Mouse (Mus musculus) embryonic facial prominence, embryonic 13.5 days (tissue): ENCODE measurements around the gene Tfrc. TPM values are rescaled to one million over a fixed set of nuclear protein-coding genes. Genes with fewer than 3 reads are reported as not detected.
A peak's percentile ranks its signal among the peaks of the same experiment; 100 is the strongest.

ENCODE experiments used
- ATAC-seq: fragments of 200-750 bp; cut with Nextera tagmentation; 2 replicates; pipeline ENCODE4 v1.8.0; 2017; ENCODE audit warnings: low read depth; ENCODE audit not compliant: insufficient number of reproducible peaks, insufficient read depth, low FRiP score, low TSS enrichment
- H3K27ac ChIP-seq: fragments of 300-500 bp; sonication (generic); 2 replicates; pipeline ENCODE4 v1.5.1; 2015; ENCODE audit warnings: moderate library complexity, mild to moderate bottlenecking, inconsistent platforms
- H3K27me3 ChIP-seq: fragments of 300-500 bp; sonication (generic); 2 replicates; pipeline ENCODE4 v1.6.1; 2015; ENCODE audit warnings: mild to moderate bottlenecking, inconsistent platforms
- H3K36me3 ChIP-seq: fragments of 300-500 bp; sonication (generic); 2 replicates; pipeline ENCODE4 v1.6.1; 2015; ENCODE audit warnings: mild to moderate bottlenecking, inconsistent platforms
- H3K4me1 ChIP-seq: fragments of 300-500 bp; sonication (generic); 2 replicates; pipeline ENCODE4 v1.6.1; 2015; ENCODE audit warnings: inconsistent platforms
- H3K4me2 ChIP-seq: fragments of 300-500 bp; sonication (generic); 2 replicates; pipeline ENCODE4 v1.6.1; 2015; ENCODE audit warnings: moderate library complexity, mild to moderate bottlenecking, inconsistent platforms
- H3K4me3 ChIP-seq: fragments of 300-500 bp; sonication (generic); 2 replicates; pipeline ENCODE4 v1.5.1; 2015; ENCODE audit warnings: mild to moderate bottlenecking, inconsistent platforms
- H3K9ac ChIP-seq: fragments of 300-500 bp; sonication (generic); 2 replicates; pipeline ENCODE4 v1.6.1; 2015; ENCODE audit warnings: mild to moderate bottlenecking, inconsistent platforms
- H3K9me3 ChIP-seq: fragments of 300-500 bp; sonication (generic); 2 replicates; pipeline ENCODE4 v1.6.1; 2016; ENCODE audit warnings: inconsistent platforms
- WGBS: fragments of 180-500 bp; shearing (Covaris S2); methylation state at CpG from one replicate; pipeline ENCODE4 v1.1.7; 2015; ENCODE audit warnings: mixed read lengths; 5-methylcytosine and 5-hydroxymethylcytosine counted together
- polyA plus RNA-seq: library from polyadenylated mRNA; unstranded; fragments of >200 nt; fragmentation: Nextera tagmentation; extraction: Ambion mirVana; gene quantifications from 2 replicates; pipeline ENCODE4 v1.2.1, GENCODE M21; 2015

Gene Tfrc
- 20.8 and 21.4 TPM in 2 replicates for polyA plus RNA-seq

DNA sequence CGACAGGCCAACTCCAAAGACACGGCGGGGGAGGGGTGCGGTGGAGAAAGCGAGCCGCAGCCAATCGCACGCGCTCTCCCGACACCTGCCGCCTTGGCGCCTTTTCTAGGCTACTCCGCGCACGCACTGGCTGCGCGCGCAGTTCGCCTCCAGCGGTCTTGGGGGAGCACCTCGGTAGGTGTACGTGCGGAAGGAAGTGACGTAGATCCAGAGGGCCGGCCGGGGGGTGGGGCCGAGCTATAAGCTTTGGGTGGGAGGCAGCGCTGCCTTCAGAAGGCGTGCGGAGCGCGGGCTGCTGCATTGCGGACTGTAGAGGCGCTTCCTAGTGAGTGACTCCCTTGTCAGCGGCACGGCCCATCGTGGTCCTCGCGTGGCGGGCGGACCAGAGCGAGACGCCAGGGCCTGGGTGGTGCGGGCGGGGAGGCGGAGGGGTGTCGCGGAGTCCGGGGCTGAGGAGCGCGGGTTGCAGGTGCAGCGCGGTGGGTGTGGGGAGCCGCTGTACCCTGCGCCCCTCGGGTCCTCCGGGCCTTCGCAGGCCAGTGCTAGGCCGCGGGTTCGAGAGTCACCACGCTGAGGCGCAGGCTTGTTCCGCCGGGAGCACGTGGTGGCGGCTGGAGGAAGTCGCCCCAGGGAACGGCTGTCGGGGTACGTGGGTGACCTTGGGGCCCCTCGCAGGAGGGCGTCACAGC is at the start of gene Tfrc:
Gene Tfrc, plus strand, starts transcription at position 209 of the 689 bp plus-strand sequence.
- peak within 1 kb of the TSS; percentile 89 for H3K4me2 ChIP-seq
- peak; percentile 97 for ATAC-seq
- 1% methylated on average over 73 of the region's 73 CpGs for WGBS
- H3K27me3 ChIP-seq: no peaks in the 10 kb centered on the region
- H3K4me1 ChIP-seq: no peaks in the 10 kb centered on the region
- H3K4me3 ChIP-seq: peak within 1 kb of the TSS; percentile 78
- H3K9ac ChIP-seq: peak within 1 kb of the TSS; percentile 79
- H3K27ac ChIP-seq: peak within 1 kb of the TSS; percentile 88
- no peaks in the 10 kb centered on the region for H3K9me3 ChIP-seq
- no peaks in the 10 kb centered on the region for H3K36me3 ChIP-seq

DNA sequence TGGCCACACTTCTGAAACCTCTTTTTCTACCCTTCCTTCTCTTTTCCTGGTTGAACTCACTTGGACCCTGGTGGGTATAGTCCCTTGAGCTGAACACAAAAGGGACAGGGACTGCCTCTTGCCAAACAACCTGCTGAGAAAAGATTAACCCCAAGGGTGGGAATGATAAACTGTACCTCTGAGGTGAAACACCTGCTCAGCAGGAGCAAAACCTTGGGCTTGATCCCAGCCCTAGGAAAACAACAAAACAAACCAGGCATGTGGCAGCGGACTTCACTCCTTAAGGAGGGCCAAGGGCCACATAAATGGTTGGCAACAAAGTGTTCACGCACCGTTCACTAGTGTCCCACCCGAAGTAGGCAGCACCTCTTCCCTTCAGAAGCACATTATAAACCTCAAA is 49.2 kb upstream of the Tfrc start:
- ATAC-seq: no peak
- Histone ChIP-seq H3K36me3 (no peaks in the 10 kb centered on the region), H3K9me3 (no peaks in the 10 kb centered on the region), H3K27me3 (no peaks in the 10 kb centered on the region), H3K4me2 (no peak overlapping the region), H3K4me3 (no peak overlapping the region), H3K4me1 (no peaks in the 10 kb centered on the region), H3K9ac (no peak overlapping the region), H3K27ac (no peak overlapping the region)
- 80% methylated on average over 4 of the region's 4 CpGs for WGBS

DNA sequence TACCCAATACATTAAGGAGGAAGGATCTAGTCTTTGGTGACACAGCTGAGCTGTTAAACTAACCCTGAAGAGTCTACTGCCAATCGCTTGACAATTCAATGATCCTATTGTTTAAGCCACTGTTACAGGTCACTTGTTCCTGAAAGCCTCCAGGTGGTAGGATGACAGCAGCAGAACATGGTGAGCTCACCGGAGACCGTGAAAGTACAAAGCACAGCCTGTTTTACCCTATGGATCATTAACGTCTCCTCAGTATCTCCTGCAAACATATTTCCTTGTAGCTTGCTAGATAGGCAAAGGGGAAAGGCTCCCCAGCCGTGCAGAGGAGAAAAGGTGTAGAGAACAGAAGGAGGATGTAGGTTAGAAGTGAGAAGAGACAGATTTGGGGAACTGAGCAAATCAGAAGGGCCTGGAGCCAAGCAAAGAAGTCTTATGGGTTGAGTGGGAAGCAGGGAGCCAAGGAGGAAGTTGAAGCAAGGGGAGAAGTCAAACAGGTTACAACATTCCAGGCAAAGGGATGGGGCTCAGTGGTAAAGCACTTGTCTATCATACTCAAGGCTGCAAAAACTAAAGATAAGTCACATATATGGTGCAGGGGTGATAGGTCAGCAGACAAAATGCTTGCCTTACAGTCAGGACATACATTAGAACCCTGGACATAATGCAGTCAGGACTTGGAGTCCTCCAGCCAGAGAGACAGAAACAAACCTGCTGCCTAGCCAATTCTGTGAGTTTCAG is 45.5 kb upstream of the Tfrc start:
- 76% methylated on average over 5 of the region's 5 CpGs for WGBS
- Histone ChIP-seq H3K9me3 (no peaks in the 10 kb centered on the region), H3K27ac (no peak overlapping the region), H3K36me3 (no peaks in the 10 kb centered on the region), H3K9ac (no peak overlapping the region), H3K4me3 (no peak overlapping the region), H3K27me3 (no peaks in the 10 kb centered on the region), H3K4me2 (no peak overlapping the region), H3K4me1 (no peaks in the 10 kb centered on the region)
- ATAC-seq: no peak

DNA sequence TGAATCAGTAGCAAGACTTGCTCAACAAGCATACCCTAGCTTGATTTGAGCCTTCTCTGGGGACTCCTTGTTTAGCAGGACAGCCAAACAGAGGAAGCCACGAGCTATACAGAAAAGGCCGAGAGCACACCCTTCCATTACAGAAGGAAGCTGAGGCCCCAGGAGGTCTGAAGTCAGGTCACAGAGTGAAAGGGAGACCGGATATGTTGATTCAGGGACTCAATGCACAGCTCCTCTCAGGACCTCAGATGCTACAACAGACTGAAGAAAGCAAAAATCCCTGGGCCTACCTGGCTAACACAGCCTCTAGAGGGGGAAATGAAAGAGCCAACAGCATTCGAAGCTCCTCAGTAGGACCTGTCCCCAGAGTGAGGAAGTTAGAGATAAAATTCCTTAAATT is 41.4 kb upstream of the Tfrc start:
- ATAC-seq: no peak

DNA sequence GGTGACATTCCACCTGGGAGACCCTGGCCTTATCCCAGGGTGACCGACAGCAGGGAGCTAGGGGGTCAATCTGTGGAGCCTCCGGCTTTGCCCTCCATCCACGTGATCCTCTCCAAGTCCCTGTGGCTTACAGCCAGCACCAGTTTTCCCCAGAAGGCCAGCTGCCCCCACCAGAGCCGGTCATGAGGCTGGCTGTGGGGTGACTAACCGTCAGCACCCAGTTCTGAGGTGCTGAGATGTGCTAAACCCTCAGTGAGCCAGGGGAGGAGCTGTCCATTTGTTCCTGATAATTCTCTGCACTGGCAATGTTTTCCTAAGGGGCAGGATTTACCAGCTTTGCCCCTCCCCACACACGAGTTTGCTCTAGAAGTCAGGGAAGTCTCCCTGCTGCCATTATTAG is 40.3 kb upstream of the Tfrc start:
- no peak overlapping the region for H3K4me3 ChIP-seq
- ATAC-seq: no peak

More for the DNA sequence above, 41.4 kb upstream of the Tfrc start:
- Histone ChIP-seq H3K4me2 (no peak overlapping the region), H3K9me3 (no peaks in the 10 kb centered on the region), H3K9ac (no peak overlapping the region), H3K36me3 (no peaks in the 10 kb centered on the region), H3K4me3 (no peak overlapping the region), H3K27me3 (no peaks in the 10 kb centered on the region), H3K4me1 (no peaks in the 10 kb centered on the region), H3K27ac (no peak overlapping the region)
- 69% methylated on average over 4 of the region's 4 CpGs for WGBS

DNA sequence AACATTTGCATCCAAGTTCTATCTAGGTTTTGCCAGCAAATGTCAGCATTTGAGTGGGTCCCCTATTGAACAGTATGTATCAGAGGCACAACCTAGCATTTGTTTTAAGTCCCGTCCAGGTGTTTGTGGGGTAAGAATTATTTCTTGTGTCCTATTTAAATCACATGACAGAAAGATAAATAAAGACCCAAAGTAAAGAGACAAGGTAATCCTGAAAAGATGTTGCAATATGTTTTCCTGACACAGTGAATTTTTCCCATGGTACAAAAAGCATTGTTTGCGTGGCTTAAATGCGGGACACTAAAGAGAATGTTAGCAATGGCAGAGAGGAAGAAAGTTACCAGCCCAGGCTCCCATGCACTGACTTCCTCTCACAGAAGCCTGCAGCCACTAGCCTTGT is 38.7 kb upstream of the Tfrc start:
- H3K9me3 ChIP-seq: no peaks in the 10 kb centered on the region
- H3K4me1 ChIP-seq: no peaks in the 10 kb centered on the region
- H3K4me2 ChIP-seq: no peak overlapping the region
- no peak overlapping the region for H3K27ac ChIP-seq
- H3K4me3 ChIP-seq: no peak overlapping the region
- H3K27me3 ChIP-seq: no peaks in the 10 kb centered on the region
- H3K36me3 ChIP-seq: no peaks in the 10 kb centered on the region
- no peak overlapping the region for H3K9ac ChIP-seq
- 84% methylated on average over 3 of the region's 3 CpGs for WGBS
- ATAC-seq: no peak

More for the DNA sequence above, 40.3 kb upstream of the Tfrc start:
- Histone ChIP-seq H3K27ac (no peak overlapping the region), H3K9ac (no peak overlapping the region), H3K4me2 (no peak overlapping the region), H3K27me3 (no peaks in the 10 kb centered on the region), H3K4me1 (no peaks in the 10 kb centered on the region), H3K36me3 (no peaks in the 10 kb centered on the region), H3K9me3 (no peaks in the 10 kb centered on the region)
- WGBS: 72% methylated on average over 6 of the region's 6 CpGs

DNA sequence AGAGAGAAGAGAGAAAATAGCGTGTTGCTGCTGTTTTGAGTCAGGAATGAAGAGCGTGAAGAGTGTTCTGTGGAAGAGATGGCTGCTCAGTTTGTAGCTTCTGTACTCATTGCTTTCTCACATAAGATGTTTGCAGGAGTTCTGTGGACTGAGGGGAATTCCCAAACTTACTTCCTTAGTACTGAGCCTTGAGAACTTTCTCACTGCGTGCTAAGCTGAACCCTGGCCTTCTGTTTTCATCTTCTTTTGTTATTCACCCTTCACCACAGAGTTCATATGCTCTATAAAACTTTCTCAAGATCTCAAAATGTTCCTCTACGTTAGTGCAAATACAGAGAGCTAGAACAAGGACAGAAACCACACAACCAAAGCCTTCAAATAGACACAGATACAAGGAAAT is 36.2 kb upstream of the Tfrc start:
- Histone ChIP-seq H3K9me3 (no peaks in the 10 kb centered on the region), H3K27me3 (no peaks in the 10 kb centered on the region), H3K36me3 (no peaks in the 10 kb centered on the region), H3K27ac (no peak overlapping the region), H3K4me2 (no peak overlapping the region), H3K4me1 (no peaks in the 10 kb centered on the region), H3K4me3 (no peak overlapping the region), H3K9ac (no peak overlapping the region)
- ATAC-seq: no peak
- WGBS: 80% methylated on average over 4 of the region's 4 CpGs

DNA sequence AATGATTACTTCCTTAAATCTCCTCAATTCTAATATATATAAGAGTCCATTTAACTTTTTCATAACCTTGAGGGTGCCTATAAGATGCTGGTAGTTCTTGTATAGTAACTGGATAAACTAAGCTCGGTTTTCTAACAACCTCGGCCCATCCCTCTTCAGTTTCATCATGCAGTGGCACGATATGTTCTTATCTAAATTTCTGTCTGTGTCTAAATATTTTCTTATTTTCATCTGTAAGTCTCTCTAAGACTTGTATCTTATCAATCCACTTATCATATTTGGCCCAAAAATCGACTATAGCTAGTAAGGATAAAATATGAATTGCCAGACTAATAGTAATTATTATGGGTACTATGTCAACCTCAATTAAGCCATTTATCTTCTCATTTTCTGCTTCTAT is 22.2 kb upstream of the Tfrc start:
- Histone ChIP-seq H3K4me3 (no peak overlapping the region), H3K9me3 (no peaks in the 10 kb centered on the region), H3K4me2 (no peak overlapping the region), H3K36me3 (no peaks in the 10 kb centered on the region), H3K4me1 (no peaks in the 10 kb centered on the region), H3K27ac (no peak overlapping the region), H3K27me3 (no peaks in the 10 kb centered on the region), H3K9ac (no peak overlapping the region)
- 83% methylated on average over 4 of the region's 4 CpGs for WGBS
- ATAC-seq: no peak

DNA sequence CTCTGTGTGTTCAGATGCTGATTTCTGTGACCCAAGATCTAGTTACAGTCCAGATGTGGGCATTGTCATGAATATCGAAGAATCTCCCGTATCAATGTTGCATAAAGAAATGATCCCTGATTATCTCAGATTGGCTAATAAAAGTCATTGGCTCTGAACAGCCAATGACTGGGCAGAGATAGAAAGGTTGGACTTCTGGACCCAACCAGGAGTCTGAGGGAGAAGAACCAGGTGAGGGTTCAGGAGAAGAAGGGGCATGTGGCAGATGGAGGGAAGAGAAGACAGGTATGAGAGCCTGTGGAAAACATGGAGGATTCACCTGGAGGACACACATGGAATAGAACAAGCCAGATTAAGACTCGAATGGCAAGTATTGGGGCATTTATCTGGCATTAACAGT is 20.2 kb upstream of the Tfrc start:
- Histone ChIP-seq H3K9me3 (no peaks in the 10 kb centered on the region), H3K4me1 (no peaks in the 10 kb centered on the region), H3K27ac (no peak overlapping the region), H3K4me2 (no peak overlapping the region), H3K9ac (no peak overlapping the region), H3K27me3 (no peaks in the 10 kb centered on the region), H3K4me3 (no peak overlapping the region), H3K36me3 (no peaks in the 10 kb centered on the region)
- WGBS: 92% methylated on average over 3 of the region's 3 CpGs
- no peak for ATAC-seq

DNA sequence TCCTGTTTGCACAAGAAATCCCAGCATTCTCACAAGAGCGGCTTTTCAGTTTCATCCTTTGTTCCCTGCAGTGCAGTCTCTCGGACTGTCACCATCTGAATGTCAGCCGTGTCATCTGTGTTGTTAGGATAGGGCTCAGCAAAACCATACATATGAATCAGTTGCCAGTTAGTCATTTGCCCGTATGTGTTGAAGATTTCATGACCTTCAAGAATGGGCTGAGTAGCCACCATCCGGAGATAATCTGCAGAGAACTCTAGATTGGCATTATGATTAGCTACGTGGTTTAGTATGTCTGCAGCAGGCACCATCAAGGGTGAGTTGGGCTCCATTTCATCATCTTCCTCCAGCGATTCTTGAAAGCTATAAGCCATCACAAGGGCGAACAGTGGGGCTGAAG is 17.2 kb upstream of the Tfrc start:
- 89% methylated on average over 8 of the region's 8 CpGs for WGBS
- Histone ChIP-seq H3K9me3 (no peaks in the 10 kb centered on the region), H3K27ac (no peak overlapping the region), H3K4me2 (no peak overlapping the region), H3K4me1 (no peaks in the 10 kb centered on the region), H3K9ac (no peak overlapping the region), H3K4me3 (no peak overlapping the region), H3K27me3 (no peaks in the 10 kb centered on the region), H3K36me3 (no peaks in the 10 kb centered on the region)
- ATAC-seq: no peak

DNA sequence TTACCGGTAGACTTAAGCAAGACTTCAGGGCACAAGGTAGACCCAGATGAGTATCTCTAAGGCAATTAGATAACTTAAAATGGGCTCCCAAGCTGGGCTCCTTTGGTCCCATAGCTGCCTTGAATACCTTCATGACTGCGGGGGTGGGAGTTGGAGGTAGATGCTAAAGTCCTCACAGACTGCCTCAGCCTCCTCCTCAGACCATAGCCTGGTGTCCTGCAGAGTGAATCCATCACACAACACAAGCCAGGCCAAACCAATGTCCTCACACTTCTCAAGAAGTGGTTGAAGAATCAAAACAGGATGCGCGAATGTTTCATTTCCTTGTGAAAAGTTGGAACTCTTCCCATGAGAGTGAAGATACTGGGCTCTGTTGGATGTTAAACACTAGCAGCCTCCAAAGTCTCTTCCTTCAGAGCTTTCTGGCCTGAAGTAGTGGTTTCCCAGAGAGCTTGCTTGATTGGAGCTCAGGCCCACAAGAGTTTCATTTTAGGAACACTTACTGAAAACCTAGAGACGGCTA is 15.4 kb upstream of the Tfrc start:
- Histone ChIP-seq H3K27ac (no peak overlapping the region), H3K9ac (no peak overlapping the region), H3K27me3 (no peaks in the 10 kb centered on the region), H3K4me1 (peaks cover 3% of the 10 kb centered on the region; the same call in 1 of the 2 replicates), H3K4me2 (no peak overlapping the region), H3K36me3 (no peaks in the 10 kb centered on the region), H3K4me3 (no peak overlapping the region), H3K9me3 (no peaks in the 10 kb centered on the region)
- ATAC-seq: no peak
- WGBS: 88% methylated on average over 5 of the region's 5 CpGs

DNA sequence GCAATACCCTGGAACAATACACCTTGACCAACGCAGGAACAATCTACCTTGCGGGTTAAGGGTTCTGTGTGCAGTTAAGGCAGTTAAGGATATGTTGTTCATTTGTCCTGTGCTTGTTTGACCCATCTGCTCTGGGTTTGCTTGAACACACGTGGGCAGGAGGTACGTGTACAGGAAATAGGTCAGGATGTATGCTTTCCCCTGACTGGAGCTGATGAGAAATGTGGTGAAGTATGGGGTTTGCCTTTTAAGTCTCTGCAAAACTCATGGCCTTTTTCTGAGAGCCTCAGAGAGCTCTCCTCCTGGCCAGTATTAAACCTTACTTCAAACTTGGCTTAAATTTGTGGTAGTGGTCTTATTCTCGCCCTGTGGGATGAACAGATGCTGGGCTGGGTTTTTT is 14.8 kb upstream of the Tfrc start:
- no peak overlapping the region for H3K4me2 ChIP-seq
- no peaks in the 10 kb centered on the region for H3K36me3 ChIP-seq
- WGBS: 76% methylated on average over 5 of the region's 5 CpGs
- peaks cover 3% of the 10 kb centered on the region; the same call in 1 of the 2 replicates for H3K4me1 ChIP-seq
- no peak overlapping the region for H3K9ac ChIP-seq
- ATAC-seq: no peak
- H3K27me3 ChIP-seq: no peaks in the 10 kb centered on the region
- H3K27ac ChIP-seq: no peak overlapping the region
- no peak overlapping the region for H3K4me3 ChIP-seq
- no peaks in the 10 kb centered on the region for H3K9me3 ChIP-seq
